Mouse (Mus musculus) ES-Bruce4 (cell line): ENCODE measurements around the gene Rps6kb2.

Experiments
- EP300 ChIP-seq: IDR thresholded peaks from 2 replicates; pipeline ENCODE4 v1.6.1; 2011; ENCODE audit warnings: low read depth, low read length; ENCODE audit not compliant: insufficient read depth
- POLR2A ChIP-seq: IDR thresholded peaks from one replicate; pipeline ENCODE4 v1.8.1; 2011; ENCODE audit warnings: low read length; ENCODE audit not compliant: insufficient read depth

DNA sequence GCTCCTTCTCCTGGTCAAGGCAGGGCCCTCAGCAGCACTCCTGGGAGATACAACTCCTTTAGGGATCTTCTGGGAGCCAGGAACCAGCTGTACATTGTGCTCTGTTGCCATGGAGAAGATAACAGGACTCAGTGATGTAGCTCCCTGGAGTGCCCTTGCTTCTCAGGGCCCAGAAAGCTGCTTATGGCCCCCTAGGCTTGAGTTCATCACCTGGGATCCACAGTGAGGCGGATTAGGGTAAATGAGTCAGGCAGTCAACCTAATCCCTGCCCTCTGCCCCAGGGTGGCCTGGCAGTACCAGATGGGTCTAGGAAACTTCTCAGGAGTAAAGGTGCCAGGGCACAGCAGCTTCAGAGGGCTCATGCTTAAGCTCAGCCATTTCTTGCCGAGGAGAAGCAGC lies 23.7 kb downstream of the Rps6kb2 start, which contains the start of gene Gpr152:
- no peak for TF ChIP-seq EP300
- no peak for TF ChIP-seq POLR2A
